Mouse (Mus musculus) NIH3T3 (cell line): ENCODE results near the gene Adnp.

ENCODE experiments used
- DNase-seq: peaks from one replicate; pipeline ENCODE4 v3.0.0-alpha.2; 2012; ENCODE audit warnings: low read depth

Gene Adnp

DNA sequence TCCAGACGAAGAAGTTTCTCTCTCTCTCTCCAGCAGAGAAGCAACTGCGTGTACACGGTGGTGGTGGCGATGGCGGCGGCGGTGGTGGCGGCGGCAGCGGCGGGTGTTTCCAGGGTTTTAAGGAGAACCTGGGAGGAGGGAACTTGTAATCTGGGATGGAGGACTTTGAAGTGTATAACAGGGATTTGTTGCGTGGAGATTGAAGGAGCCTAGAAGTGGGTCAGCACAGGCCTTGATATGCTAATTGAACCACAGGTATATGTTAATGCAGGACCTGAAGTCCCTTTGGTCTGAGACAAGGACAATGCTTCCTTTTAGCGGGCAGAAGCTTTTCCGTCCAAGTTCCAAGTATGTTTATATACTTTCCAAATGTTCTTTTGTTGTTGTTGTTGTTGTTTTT is 50.6 kb downstream of the Adnp start:
- no peak for DNase-seq

DNA sequence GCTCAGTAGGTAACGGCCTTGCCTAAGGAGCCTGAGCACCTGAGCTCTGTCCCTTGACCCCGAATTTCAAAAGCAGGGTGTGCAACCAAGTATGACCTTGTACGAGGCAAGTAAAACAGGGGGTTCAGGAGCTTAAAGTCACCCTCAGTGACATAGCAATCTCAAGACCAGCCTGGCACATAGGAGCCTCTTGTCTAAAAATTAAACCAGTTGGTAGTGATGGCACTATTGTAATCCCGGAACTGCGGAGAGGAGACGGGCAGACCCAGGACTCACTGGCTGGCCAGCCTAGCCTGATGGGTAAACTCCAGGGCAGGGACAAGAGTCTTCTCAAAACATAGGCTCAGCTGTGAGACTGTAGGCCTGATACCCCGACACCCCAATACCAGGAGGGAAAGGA is 51.2 kb downstream of the Adnp start:
- DNase-seq = no peak

GRCm38 (mm10) chr2:168154090-168154881 is 52.6 kb downstream of the Adnp start:
- DNase-seq = peak; percentile 96

DNA sequence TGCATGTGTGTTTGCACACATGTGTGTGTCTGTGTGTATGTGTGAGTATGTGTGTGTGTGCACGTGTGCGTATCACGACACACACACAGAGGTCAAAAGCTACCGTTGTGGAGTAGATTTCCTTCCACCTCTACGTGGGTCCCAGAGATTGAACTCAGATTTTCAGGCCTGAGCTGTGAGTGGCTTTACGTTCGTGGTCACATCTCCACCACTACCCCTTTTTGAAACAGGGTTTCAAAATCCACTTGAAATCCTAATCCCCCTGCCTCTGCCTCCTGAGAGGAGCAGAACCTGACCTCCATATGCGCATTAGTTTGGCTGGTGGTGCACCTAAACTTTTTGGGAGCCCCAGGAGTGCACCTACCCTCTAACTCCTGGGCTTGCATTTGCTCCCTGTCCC is 57.7 kb downstream of the Adnp start:
- DNase-seq = no peak

GRCm38 (mm10) chr2:168147722-168148432 is 59.0 kb downstream of the Adnp start:
- no peak for DNase-seq

DNA sequence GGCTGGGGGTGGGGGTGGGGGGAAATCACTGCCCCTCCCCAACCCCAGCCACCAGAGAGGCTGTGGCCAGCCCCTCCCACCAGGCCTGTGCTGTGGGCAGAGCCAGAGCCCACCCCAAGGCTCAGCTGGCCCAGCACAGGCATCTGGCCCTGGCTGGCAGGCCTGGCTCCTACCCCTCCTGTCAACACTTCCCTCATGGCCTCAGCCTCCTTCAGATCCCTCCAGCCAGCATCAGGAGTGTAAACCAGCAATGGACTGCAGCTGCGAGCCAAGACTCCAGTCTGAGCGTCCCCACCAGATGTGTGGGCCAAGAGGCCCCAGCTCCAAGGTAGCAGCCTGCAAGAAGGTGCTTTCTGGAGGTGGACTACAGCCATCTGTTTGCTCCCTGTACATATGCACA is 61.5 kb downstream of the Adnp start:
- peak; percentile 69 for DNase-seq

DNA sequence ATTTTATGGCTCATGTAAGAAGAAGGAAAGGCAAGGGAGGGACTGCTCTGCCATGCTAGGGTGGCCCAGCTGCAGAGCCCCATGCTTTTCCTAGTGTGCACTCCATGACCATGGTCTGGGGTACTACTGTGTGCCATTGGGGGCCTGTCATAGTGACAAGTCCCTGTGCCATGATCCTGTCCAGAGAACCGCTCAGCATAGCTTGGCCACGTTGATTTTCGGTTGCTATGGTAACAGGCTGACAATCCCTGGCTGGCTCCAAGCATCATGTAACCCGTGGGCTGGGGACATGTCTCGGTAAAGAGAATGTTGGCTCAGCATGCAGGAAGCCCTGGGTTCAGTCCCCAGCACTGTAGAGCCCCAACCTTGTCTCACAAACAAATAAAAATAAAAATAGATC is 63.1 kb downstream of the Adnp start:
- DNase-seq = no peak

DNA sequence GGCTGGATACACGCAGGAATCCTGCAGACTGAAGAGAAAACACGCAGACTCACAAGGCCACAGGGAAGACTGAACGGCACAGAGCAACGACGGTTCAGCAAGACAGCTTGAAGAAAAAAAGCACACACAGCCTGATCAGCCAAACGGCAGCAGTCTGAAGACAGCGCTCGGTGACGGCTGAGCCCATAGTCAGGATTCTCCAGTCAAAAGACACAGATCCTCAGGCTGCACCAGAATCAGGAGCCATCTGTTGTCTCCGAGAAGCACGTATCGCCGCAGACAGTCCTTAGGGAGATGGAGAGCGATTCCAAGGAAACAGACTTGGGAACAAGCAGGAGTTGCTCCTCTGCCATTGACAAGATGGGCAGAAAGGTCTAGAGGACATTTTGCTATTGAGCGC is 69.8 kb downstream of the Adnp start:
- no peak for DNase-seq
